Mouse (Mus musculus): ENCODE measurements around the gene Ccr10.

The Ccr10 gene

DNA sequence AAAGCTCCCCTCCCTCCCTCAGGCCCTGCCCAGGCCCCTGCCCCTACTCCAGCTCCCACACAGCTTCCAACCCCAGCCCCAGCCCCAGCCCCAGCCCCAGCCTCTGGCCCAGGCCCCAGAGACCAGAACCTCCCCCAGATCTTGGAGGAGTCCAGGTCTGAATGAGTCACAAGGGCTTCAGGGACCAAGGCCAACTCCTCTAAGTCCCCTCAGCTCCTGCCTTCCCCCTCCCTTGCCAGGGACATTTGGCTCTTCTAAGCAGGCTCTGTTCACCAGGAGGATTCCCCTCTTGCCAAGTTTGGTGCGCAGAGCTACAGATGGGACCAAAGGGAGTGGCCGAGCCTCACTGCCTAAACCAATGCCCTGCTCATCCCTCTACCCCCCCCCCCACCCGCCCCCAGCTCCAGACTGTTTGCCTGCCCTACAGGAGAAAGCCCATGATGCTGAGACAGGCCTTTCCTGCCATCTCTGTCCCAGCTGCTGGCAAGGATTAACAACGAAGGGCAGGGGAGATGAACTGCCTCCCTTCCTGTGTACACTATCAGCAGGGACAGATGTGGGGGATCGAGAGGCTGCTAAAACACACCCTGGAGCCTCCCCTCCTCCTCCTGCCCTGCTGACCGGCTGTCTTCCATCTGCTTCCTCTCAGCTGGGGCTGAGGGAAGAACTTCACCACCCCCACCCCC lies 14.4 kb upstream of the Ccr10 start:
- CTCF ChIA-PET = no interaction called here

DNA sequence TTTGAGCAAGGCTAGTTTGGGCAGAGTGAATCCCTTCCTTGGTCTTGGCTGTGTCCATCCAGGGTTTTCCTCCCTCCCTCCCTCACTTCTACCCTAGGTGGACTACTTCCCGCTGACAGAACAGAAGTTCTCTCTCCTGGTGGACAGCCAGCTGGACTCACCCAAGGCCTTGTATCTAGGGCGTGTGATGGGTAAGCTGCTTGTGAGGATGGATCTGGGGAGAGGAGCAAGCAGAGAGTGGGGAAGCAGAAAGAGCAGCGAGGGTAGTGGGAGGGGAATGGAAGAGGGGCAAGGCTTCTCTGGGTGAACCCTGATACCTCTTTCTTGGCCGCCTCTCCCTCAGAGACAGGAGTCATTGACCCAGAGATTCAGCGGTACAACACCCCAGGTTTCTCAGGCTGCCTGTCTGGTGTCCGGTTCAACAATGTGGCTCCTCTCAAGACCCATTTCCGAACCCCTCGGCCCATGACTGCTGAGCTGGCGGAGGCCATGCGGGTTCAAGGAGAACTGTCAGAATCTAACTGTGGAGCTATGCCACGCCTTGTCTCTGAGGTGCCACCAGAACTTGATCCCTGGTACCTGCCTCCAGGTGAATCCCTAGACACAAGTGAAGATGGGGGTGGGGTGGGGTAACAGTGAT lies 13.0 kb upstream of the Ccr10 start:
- CTCF ChIA-PET = no interaction called here

DNA sequence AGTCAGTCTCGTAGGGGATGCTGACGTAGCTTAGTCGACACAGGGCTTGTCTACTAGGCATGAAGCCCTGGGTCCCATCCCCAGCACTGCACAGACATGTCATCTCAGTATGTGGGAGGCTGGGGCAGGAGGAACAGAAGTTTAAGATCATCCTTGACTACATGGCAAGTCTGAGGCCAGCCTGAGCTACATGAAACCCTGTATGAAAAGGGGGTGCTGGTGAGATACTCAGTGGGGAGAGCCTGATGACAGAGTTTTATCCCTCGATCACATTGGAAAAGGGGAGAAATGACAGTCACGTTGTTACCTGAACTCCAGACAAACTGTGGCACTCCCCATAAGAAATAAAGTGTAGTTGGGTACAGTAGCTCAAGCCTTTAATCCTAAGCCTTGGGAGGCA lies 12.3 kb upstream of the Ccr10 start:
- CTCF ChIA-PET = no interaction called here

DNA sequence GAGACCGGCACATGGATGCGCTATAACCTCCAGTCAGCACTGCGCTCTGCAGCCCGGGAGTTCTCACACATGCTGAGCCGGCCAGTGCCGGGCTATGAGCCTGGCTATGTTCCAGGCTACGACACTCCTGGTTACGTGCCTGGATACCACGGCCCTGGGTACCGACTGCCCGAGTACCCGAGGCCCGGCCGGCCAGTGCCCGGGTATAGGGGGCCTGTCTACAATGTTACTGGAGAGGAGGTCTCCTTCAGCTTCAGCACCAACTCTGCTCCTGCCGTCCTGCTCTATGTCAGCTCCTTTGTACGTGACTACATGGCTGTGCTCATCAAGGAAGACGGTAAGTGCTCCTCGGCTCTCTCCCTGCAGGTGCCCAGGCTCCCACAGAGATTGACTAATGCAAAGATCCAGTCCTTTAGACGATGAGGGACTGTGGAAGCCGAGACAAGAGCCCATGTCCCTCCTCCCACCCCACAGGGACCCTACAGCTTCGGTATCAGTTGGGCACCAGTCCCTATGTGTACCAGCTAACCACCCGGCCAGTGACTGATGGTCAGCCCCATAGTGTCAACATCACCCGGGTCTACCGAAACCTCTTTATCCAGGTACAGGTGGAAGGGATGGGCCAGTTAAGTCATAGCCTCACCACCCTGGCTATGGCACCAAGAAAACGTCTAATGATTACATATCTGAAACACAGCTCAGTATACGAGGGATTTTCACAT lies 11.4 kb upstream of the Ccr10 start:
- CTCF ChIA-PET = interaction anchor here (0.5 kb wide), 1 partner anchor 22 kb away, joined by 13 read pairs; no protein-coding TSS in a partner anchor

DNA sequence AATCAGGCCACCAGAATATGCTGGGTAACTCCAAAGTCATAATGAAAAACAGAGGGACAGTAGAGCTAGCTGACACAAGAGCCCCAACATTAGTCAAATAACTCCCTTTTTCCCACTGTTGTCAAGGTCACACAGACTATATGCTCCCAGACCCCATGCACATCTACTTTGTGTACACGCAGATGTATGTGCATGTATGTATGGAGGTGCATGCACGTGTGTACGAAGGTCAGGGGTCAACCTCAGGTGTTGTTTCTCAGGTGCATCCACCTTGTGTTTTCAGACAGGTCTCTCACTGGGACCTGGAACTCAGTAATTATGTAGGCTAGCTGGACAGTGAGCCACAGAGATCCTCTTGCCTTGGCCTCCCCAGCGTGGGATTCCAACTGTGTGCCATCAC lies 10.2 kb upstream of the Ccr10 start:
- CTCF ChIA-PET = interaction anchor here (0.7 kb wide), 1 partner anchor 24 kb away, joined by 3 read pairs; no protein-coding TSS in a partner anchor

DNA sequence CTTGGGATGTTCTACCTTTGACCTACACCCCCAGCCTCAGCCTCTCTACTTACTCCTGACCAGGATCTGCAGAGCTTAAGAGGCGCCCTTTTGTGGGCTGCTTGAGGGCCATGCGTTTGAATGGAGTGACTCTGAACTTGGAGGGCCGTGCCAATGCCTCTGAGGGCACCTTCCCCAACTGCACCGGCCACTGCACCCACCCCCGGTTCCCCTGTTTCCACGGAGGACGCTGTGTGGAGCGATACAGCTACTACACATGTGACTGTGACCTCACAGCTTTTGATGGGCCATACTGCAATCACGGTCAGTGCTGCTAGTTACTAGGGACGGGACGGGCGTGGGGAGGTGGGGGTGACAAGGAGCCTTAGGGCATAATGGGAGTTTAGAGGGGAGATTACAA lies 9.7 kb upstream of the Ccr10 start:
- CTCF ChIA-PET = interaction anchor here (0.7 kb wide), 1 partner anchor 23 kb away, joined by 3 read pairs; no protein-coding TSS in a partner anchor

DNA sequence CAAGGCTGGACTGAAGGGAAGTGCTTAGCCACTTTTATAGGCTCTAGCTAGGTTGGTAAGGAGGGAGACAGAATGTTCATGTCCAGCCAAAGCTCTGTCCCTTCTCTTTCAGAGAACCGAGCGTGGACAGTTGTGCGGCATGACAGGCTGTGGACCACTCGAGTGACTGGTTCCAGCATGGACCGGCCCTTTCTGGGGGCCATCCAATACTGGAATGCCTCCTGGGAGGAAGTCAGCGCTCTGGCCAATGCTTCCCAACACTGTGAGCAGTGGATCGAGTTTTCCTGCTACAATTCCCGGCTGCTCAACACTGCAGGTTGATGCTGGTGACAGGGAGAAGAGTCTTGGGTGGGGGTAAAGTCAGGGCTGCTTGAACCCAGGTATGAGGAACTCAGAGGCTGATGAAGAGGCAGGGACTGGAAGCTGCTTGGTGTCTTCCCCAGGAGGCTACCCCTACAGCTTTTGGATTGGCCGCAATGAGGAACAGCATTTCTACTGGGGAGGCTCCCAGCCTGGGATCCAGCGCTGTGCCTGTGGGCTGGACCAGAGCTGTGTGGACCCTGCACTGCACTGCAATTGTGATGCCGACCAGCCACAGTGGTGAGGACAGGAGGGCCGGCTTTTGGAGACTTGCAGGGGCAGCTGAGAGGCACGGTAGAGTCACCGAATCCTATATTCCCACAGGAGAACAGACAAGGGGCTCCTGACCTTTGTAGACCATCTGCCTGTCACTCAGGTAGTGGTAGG lies 7.7 kb upstream of the Ccr10 start:
- CTCF ChIA-PET = no interaction called here

DNA sequence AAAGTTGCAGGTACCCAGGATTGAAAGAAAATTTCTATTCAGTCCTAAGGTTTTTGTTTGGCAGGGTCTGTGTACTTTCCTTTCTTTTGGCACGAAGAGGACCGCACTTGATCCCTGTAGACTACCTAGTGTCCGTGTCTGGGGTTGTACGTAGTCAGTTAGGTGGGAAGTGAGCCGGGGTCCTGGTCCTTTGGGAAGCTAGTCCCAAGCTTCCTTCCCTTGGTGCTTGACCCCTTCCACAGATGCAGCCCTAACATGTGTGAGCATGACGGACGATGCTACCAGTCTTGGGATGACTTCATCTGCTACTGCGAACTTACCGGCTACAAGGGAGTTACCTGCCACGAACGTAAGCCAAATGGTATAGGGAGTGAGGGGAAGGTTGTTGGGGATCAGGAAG lies 6.7 kb upstream of the Ccr10 start:
- CTCF ChIA-PET = interaction anchor here (0.5 to 0.9 kb wide), 3 partner anchors 40 to 123 kb away, joined by 3 to 4 read pairs (median 3); no protein-coding TSS in a partner anchor

DNA sequence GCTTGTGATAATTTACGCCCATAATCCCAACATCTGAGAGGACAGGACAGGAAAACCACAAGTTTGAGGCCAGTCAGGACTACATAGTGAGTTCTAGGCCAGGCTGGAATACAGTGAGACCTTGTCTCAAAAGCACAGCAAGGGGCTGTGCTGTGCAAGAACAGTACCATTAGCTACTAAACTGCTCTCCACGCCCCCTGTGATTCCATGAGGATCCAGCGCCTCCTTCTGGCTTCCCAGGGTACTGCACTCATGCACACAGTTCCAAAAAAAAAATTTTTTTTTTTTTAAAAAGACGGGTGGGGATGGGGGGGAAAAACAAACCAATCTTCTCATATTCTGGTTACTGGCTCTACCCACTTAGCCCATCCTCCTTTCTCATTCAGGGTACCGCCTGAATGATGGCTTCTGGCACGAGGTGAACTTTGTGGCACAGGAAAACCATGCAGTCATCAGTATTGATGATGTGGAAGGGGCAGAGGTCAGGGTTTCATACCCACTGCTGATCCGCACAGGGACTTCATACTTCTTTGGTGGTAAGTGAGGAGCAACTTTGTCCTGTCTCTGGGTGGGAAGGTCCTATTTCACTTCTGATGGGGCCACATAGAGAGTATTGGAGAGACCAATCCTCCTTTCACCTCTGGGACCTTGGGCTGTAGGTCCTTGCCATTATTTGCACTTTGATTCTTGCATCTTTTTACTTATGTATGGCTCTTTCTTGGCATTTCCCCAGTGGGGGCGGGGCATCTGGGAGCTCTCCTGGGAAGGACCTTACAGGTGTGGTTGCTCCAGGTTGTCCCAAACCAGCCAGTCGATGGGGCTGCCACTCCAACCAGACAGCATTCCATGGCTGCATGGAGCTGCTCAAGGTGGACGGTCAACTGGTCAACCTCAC lies 5.8 kb upstream of the Ccr10 start:
- CTCF ChIA-PET = interaction anchor here (0.5 to 0.9 kb wide), 5 partner anchors 47 to 161 kb away, joined by 3 to 7 read pairs (median 4); no protein-coding TSS in a partner anchor

DNA sequence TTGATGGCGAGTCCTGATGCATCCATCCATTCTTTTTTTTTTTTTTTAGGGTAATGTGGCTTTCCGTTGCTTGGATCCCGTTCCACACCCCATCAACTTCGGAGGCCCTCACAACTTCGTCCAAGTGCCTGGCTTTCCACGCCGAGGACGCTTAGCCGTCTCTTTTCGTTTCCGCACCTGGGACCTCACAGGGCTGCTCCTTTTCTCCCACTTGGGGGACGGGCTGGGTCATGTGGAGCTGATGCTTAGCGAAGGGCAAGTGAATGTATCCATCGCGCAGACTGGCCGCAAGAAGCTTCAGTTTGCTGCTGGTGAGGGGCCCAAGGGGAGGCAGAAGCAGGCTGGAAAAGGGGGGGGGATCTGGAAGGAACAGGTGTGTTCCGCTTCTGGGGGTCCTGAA lies 5.0 kb upstream of the Ccr10 start:
- CTCF ChIA-PET = interaction anchor here (0.5 to 0.7 kb wide), 4 partner anchors 26 to 162 kb away, joined by 3 to 12 read pairs (median 6); no protein-coding TSS in a partner anchor

DNA sequence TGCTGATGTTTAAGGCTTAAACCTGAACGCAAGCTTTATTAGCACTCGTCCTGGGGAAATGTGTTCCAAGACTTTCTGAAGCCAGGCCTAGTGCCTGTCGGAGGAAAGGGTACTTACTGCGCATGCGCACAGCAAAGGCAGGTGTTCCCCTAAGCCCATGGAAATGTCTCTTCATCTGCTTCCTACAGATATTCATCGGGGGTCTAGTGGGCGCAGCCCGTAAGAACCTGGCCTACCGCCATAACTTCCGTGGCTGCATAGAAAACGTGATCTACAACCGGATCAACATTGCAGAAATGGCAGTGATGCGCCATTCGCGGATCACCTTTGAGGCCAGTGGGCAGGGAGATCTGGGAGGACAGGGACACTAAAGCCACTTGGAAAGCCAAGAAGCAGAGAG lies 4.1 kb upstream of the Ccr10 start:
- CTCF ChIA-PET = interaction anchor here (0.7 kb wide), 1 partner anchor 18 kb away, joined by 7 read pairs; no protein-coding TSS in a partner anchor

DNA sequence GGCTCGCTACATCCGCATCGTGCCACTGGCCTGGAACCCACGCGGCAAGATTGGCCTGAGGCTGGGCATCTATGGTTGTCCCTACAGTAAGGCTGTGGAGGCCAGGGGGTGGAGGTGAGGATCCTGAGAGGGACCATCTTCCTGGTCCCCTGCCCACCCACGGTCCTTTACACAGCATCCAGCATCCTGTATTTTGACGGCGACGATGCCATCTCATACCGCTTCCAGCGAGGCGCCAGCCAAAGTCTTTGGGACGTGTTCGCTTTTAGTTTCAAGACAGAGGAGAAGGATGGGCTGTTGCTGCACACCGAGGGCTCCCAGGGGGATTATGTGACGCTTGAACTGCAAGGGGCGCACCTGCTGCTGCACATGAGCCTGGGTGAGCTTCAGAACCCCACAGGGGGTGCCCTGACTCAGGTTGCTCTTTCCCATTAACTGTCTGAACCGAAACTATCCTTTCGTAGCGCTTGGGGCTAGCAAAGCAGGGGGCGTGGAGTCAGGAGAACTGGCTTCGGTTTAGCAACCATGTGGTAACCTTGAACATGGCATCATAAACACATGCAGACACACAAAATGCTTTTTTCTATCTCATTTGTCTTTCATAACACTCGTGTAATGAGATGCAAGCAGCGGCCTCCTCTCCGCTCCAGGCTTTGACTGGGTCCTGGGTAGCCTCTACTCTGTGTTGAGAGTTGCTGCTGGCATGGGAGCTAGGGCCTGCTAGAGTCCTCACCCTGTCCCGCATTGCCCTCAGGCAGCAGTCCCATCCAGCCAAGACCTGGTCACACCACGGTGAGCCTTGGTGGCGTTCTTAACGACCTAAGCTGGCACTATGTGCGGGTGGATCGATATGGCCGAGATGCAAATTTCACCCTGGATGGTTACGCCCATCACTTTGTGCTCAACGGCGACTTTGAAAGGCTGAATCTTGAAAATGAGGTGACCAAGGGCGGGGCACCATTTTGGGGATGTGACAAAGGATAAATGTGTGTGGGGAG lies 3.1 kb upstream of the Ccr10 start:
- CTCF ChIA-PET = interaction anchor here (1.0 to 1.1 kb wide), 2 partner anchors 22 to 109 kb away, joined by 4 read pairs; partner anchors contain the start of genes Naglu and Tubg2

DNA sequence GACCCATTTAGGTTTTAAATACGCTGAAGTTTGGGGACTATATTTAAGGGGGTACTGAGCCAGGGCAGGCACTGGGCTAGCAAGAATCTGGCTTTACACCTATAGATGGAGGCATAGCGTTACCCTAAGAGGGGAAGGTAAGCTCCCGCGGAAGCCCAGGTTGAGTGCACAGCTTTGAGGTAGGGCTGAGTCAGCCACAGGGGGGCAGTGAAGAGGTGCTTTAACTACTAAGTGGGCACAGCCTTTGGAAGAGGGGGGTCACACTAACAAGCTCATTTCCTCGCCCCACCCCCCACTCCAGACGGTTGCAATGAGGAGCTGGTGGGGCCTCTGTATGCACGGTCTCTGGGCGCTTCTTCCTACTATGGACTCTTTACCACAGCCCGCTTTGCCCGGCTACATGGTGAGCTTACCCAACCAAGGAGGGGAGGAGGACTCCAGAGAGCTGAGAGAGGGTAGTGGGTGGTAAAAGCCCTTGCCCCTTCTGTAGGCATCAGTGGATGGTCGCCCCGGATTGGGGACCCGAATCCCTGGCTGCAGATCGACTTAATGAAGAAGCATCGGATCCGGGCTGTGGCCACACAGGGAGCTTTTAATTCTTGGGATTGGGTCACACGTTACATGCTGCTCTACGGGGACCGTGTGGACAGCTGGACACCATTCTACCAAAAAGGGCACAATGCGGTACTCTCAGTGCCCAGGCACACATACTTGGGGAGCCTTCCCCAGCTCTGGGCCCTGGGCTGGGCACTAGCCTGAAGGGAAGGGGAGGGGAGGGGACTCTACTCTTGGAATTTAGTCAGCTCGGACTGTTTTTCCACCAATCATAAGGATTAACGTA lies 1.9 kb upstream of the Ccr10 start:
- CTCF ChIA-PET = interaction anchor here (0.6 to 2.6 kb wide), 5 partner anchors 21 to 621 kb away, joined by 3 to 15 read pairs (median 4); partner anchors contain the start of genes Naglu, Psmc3ip and Tubg2

DNA sequence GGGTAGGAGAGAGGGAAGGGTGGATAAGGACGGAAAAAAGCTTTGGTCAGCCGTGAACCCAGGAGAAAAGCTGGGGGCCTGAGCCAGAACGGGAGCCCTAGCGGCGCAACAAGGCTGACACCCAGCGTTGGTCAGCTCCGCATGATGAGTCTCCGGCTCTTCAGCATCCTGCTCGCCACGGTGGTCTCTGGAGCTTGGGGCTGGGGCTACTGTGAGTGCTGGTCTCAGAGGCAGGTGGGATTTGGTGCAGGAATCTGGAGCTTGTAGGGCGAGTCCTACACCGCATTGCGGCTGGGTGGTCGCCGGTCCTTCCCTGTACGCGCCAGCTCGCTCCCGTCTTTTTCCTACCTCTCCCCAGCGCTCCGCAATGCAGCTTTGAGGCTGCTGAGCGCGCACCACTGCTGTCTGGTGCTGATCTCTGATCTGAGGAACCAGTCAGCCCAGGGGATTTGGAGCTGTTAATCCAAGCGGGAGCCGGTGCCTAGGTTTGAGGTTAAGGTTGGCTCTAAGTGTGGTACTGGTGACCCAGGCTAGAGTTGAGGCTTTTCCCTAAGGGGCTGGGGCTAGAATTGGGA lies 961 bp upstream of the Ccr10 start:
- CTCF ChIA-PET = interaction anchor here (0.5 to 2.6 kb wide), 6 partner anchors 12 to 785 kb away, joined by 3 to 15 read pairs (median 5); partner anchors contain the start of genes Psmc3ip and Rab5c

DNA sequence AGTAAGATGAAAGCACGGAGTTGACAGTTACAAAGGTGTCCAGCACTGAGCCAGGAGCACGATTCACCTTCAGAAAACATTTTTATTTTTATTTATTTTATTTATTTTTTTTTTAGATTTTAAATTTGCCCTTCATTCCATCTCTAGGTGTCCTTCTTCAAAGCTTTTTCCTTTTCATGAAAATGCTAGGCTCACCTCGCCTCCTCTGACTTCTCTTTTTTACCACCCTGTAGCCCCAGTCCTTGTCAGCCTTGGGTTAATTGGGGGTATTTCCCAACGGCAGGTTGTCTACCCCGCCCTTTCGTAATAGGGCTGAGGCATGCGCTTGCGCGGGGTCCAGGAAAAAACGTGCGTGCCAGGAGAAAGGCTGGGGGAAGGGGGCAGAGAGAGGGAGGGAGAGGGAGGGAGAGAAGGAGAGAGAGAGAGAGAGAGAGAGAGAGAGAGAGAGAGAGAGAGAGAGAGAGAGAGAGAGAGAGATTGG lies 433 bp upstream of the Ccr10 start:
- CTCF ChIA-PET = interaction anchor here (0.7 to 2.6 kb wide), 5 partner anchors 12 to 785 kb away, joined by 3 to 15 read pairs (median 6); partner anchors contain the start of genes Psmc3ip and Rab5c

DNA sequence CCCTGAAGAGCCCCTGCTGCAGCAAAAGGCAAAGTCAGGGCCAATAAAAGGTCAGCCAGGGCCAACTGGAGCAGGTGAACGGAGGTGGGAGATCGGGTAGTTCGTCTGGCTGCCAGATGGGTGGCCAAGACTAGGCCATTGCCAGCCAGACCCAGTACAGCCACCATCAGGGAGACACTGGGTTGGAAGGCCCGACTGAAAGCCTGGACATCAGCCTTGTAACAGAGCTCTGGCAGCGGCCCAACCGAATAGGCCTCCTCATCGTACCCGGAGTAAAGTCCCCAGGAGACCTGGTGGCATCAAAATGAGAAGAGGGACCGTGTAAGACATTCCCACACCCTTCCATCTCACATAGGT lies 876 bp downstream of the Ccr10 start:
- CTCF ChIA-PET = interaction anchor here (0.5 to 0.7 kb wide), 3 partner anchors 35 to 521 kb away, joined by 3 to 4 read pairs (median 3); no protein-coding TSS in a partner anchor

Measured in spleen, embryonic (tissue).